Comparison of ENCODE assay signal across 26 mouse cellular contexts in genomic region chr3:42132322-42132721, GRCm38 (mm10).
"Had no signal": no experiment of that assay in that cellular context is flagged by ENCODE, and none has a peak within 500 bp of the region (broad histone marks: within the 10 kb centered on the region; RNA-seq: fewer than 3 reads in every experiment).

No protein-coding gene starts in this region.

- H3K27me3 ChIP-seq: embryonic facial prominence, embryonic 12.5 days; embryonic facial prominence, embryonic 13.5 days; embryonic facial prominence, embryonic 15.5 days; forebrain, embryonic 12.5 days; forebrain, embryonic 13.5 days; forebrain, embryonic 15.5 days had no signal

- H3K4me1 ChIP-seq: embryonic facial prominence, embryonic 10.5 days; embryonic facial prominence, embryonic 12.5 days; embryonic facial prominence, embryonic 13.5 days; embryonic facial prominence, embryonic 15.5 days; forebrain, embryonic 10.5 days; forebrain, embryonic 12.5 days; forebrain, embryonic 13.5 days; forebrain, embryonic 15.5 days; heart, embryonic 10.5 days had no signal

- H3K36me3 ChIP-seq: embryonic facial prominence, embryonic 10.5 days; embryonic facial prominence, embryonic 12.5 days; embryonic facial prominence, embryonic 13.5 days; embryonic facial prominence, embryonic 15.5 days; forebrain, embryonic 10.5 days; forebrain, embryonic 12.5 days; forebrain, embryonic 15.5 days; heart, embryonic 10.5 days had no signal

- H3K4me2 ChIP-seq: embryonic facial prominence, embryonic 12.5 days; embryonic facial prominence, embryonic 13.5 days; embryonic facial prominence, embryonic 15.5 days; forebrain, embryonic 12.5 days; forebrain, embryonic 13.5 days; forebrain, embryonic 15.5 days; heart, embryonic 11.5 days had no signal

- H3K27ac ChIP-seq: embryonic facial prominence, embryonic 10.5 days; embryonic facial prominence, embryonic 12.5 days; embryonic facial prominence, embryonic 13.5 days; embryonic facial prominence, embryonic 15.5 days; forebrain, embryonic 10.5 days; forebrain, embryonic 12.5 days; forebrain, embryonic 13.5 days; forebrain, embryonic 15.5 days; gastrocnemius, adult 2 months; heart, adult 2 months; heart, embryonic 10.5 days had no signal

- DNase-seq: cerebellum, adult 9-10 months; cerebellum, adult 9-11 months; cerebellum, postnatal 10 days; cerebellum, postnatal 14 days; cerebellum, postnatal 25 days; cerebellum, postnatal 36 days; embryo, embryonic 11 days; forebrain, postnatal 0 days; gastrocnemius, adult 2 months; gastrocnemius, postnatal 10 days; gastrocnemius, postnatal 25 days; gastrocnemius, postnatal 36 days; heart, adult 11 months; heart, adult 18-20 months; heart, adult 2 months had no signal

- H3K9me3 ChIP-seq: embryonic facial prominence, embryonic 10.5 days; embryonic facial prominence, embryonic 12.5 days; embryonic facial prominence, embryonic 13.5 days; embryonic facial prominence, embryonic 15.5 days; forebrain, embryonic 10.5 days; forebrain, embryonic 12.5 days; forebrain, embryonic 13.5 days; forebrain, embryonic 15.5 days; heart, embryonic 10.5 days had no signal

- H3K9ac ChIP-seq: embryonic facial prominence, embryonic 12.5 days; embryonic facial prominence, embryonic 13.5 days; embryonic facial prominence, embryonic 15.5 days; forebrain, embryonic 12.5 days; forebrain, embryonic 13.5 days; forebrain, embryonic 15.5 days; forebrain, postnatal 0 days had no signal

- H3K4me3 ChIP-seq: embryonic facial prominence, embryonic 10.5 days; embryonic facial prominence, embryonic 12.5 days; embryonic facial prominence, embryonic 13.5 days; embryonic facial prominence, embryonic 15.5 days; erythroblast, embryonic 14.5 days; forebrain, embryonic 10.5 days; forebrain, embryonic 12.5 days; forebrain, embryonic 13.5 days; forebrain, embryonic 15.5 days; gastrocnemius, adult 2 months; heart, adult 2 months; heart, embryonic 10.5 days had no signal
